Mouse (Mus musculus) embryo, embryonic 9.5 days (tissue): ENCODE measurements around the gene Msrb1.
"Not testable (repeated sequence)": the region's sequence is repeated elsewhere in the genome, so short reads cannot be mapped to it uniquely, and the experiment has no call there.

Source experiments
- DNase-seq: peaks from one replicate; pipeline ENCODE4 v3.0.0-alpha.2; 2017; ENCODE audit errors: extremely low spot score

Msrb1 gene

GRCm38 (mm10) chr17:24736330-24737051 lies at the start of gene Msrb1:
TSS of gene Msrb1 (plus strand) at chr17:24736642.
- peak; percentile 96 for DNase-seq

DNA sequence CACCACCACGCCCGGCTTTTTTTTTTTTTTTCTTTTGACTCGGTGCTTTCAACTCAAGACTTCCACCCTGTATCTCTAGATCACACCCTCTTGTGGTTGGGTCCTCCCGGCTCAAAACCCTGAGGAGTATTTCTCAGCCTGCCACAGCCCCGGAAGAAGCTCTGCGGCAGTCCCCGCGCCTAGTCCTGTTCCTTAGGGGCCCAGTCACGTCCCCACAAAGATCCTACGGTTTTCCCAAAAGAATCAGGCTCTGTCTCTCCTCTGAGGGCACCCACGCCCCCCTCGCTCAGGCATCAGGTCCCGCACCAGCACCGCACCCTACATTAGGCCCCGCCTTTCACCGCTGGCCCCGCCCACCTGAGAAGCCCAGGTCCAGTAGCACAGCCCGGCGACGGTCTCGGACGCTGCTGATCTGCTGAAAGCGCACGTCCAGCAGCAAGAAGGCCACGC lies 49.3 kb upstream of the Msrb1 start:
- peak; percentile 55 for DNase-seq

DNA sequence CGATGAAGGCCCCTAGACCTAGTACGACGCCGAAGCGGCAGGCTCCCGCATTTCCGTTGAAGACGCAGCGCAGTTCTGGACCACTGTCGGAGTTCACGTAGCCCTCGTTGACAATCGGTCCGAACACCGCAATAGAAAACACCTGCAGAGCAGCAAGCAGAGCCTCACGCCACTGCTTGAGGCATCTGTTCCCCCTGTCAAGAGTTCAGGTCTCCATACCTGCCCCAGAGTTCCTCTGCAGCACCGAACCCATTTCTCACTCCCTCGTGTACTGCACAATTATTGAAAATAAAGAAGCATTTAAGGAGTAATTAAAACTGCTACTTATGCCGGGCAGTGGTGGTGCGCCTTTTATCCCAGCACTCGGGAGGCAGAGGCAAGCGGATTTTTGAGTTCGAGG lies 48.8 kb upstream of the Msrb1 start:
- DNase-seq: no peak

- no peak for DNase-seq
Measured at GRCm38 (mm10) chr17:24689251-24690081, 47.0 kb upstream of the Msrb1 start, which contains the start of gene Syngr3. TSS of gene Syngr3 (minus strand) at chr17:24689955.

DNA sequence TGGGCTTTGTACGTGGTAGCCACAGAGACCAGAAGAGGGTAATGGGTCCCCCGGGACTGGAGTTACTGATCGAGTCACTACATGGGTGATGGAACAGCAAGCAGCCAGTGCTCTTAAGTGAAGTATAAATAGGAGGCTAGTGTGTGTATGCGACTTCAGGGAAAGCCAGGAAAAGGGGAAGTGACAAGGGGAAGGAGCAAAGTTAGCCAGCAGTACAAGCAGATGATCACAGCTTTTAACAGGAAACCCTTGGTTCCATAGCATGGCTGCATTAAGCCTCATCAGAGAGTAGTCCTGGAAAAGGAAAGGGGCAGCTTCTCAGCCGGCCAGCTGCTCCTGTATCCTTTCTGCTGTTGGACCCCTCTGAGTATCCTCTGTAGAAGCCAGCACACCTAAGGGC lies 44.1 kb upstream of the Msrb1 start:
- DNase-seq: no peak

GRCm38 (mm10) chr17:24695326-24696010 lies 41.0 kb upstream of the Msrb1 start:
- no peak for DNase-seq

GRCm38 (mm10) chr17:24696011-24696697 lies 40.3 kb upstream of the Msrb1 start, which contains the start of the genes Gfer and Noxo1:
TSS of gene Gfer (minus strand) at chr17:24696156.
TSS of gene Noxo1 (plus strand) at chr17:24696234.
- DNase-seq: peak; percentile 89

DNA sequence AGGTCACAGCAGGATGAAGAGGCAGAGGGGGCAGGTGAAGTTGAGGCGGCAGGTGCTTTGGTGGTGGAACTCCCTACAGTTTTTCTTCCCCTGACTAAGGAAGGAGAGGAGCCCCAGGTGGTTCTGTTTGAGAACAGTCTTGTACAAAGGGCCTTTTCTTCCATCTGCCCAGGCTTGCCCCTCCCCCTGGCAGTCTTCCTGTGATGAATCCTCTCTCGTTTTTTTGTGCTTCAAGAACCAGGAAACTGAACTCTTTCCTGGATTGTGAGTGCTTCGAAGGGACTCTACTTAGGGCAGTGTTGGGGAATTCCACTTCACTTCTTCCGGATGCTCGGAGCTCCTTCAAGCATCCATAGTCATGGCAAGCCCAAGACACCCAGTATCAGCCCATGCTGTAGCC lies 38.5 kb upstream of the Msrb1 start:
- no peak for DNase-seq

DNA sequence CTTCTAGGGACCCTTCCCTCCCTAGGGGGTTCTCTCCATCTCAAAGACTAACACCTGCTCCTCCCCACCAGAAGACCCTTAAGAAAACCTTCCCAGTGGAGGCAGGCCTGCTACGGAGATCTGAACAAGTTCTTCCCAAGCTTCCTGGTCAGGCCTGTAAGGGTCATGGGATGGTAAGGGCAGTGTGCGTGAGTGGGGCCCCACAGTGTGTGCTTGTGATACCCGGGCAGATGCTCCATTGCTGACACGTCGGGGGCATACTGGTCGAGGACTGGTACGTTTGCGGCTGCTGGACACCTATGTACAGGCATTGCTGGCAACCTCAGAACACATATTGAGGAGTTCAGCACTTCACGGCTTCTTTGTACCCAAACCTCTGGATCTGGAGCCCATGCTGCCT lies 37.7 kb upstream of the Msrb1 start:
- DNase-seq: no peak

DNA sequence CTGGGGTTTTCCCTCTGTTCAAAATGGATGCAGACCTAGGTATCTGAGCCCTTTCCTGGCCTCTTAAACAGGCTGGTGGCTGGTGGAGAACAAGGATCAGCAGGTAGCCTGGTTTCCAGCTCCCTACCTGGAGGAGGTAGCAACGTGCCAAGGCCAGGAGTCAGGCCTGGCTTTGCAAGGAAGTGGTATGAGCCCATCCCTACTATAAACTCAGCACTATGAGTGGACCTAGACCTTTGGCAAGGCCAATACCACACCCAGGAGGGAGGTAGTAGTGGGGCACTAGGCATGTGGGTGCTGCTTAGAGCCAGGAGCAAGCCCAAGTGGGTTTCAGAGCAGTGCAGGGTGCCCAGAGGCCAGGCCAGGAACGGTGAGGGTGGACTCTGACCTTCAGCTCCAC lies 37.0 kb upstream of the Msrb1 start:
- no peak for DNase-seq

DNA sequence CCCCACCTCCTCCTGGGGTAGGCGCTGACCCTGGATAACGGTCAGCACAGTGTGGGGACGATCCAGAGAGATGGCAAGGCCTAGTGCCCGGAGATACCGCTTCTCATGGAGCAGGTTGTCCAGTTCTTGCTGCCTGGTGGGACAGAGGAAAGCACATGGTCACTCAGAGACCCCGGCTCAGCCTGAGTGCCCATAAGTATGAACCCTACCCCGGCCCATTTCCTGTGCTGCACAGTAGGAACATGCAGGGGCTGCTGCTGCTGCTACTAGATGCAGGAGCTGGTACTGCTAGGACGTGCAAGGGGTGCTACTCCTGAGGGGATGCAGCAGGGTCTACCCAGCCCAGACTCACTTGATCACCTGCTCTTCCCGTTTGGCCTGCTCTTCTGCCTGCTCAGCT lies 35.2 kb upstream of the Msrb1 start:
- DNase-seq: no peak

DNA sequence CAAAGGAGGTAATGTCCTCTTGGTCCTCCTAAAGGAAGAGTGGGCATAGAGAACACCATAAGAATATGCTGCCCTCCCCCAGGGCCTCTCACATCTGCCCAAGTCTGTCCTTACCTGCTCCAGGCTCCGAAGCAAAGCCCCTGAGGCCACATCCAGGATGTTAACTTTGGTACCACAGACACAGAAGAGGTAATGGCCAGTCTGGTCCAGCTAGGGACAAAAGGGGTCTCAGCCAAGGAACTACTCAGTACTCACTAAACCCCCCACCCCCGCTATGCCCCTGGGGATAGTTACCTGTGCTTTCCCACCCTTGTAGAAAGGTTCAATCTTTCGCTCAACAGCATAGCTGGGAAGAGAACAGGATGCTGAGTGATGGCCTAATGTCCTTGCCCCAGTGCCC lies 30.6 kb upstream of the Msrb1 start:
- no peak for DNase-seq

DNA sequence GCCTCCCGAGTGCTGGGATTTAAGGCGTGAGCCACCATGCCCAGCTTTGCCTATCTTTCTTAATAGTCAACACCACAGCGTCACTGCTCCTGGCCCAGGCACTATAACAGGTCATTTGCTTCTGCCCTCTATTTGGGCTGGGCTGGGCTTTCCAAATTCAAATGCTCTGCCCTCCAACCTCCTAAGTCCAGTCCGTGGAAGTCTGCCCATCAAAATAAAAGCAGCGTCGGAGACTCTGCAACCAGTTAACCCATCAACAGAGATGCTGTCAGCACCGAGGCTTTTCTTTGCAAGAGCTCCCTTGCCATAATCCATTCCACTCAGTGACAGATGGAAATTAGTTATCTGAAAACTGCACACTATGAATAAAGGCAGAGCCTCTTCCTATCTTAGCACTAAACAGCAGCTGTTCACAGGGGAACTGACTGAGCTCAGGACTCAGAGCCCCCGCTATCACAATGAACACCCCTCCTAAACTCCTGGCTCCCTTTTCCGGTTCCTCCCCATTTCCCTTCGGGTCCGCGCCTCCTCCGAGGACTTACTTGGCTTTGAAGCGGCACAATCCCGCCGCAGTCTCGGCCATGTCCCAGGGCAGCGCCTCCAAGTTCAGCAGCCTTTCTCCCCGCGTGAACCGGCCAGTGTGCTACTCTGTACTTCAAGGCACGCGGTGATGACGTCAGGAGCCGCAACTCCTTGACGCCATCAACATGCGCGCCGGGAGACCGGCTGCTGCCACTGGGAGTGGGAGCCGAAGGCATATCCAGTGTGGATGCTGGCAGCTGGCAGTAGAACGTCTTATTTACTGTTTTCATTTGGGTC lies 29.3 kb upstream of the Msrb1 start, which contains the start of gene Tbl3:
TSS of gene Tbl3 (minus strand) at position 679 of the 819 bp plus-strand sequence.
- peak; percentile 95 for DNase-seq

GRCm38 (mm10) chr17:24707801-24708425 lies 28.5 kb upstream of the Msrb1 start:
- no peak for DNase-seq

- no peak for DNase-seq
Measured at GRCm38 (mm10) chr17:24708646-24709045, 27.8 kb upstream of the Msrb1 start.

GRCm38 (mm10) chr17:24715556-24715955 lies 20.9 kb upstream of the Msrb1 start:
- no peak for DNase-seq

GRCm38 (mm10) chr17:24716166-24716682 lies 20.2 kb upstream of the Msrb1 start:
- no peak for DNase-seq

DNA sequence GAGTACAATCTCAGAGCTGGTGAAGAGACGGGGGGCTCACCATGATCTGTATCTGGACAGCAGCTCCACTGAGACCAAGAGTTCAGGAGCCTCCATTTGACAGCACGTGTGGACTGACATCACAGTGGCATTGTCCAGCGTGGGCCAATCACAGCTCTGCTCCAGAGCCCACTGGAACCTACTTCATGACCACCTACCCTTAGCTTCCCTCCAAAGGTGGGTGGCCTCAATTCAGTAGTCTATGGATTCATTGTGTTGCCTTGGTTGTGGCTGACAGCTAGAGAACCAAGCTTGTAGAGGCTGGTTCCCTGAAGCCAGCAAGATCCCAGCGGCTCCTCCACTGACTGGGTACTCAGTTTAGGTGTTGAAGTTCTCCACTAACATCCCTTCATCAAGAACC lies 18.5 kb upstream of the Msrb1 start, which contains the start of the genes Rnf151 and Rps2:
TSS of gene Rnf151 (minus strand) at position 121 of the 400 bp plus-strand sequence.
TSS of gene Rps2 (plus strand) at position 174 of the 400 bp plus-strand sequence.
- DNase-seq: no peak

GRCm38 (mm10) chr17:24718938-24719337 lies 17.5 kb upstream of the Msrb1 start:
- DNase-seq: not testable (repeated sequence)
